8 mouse cellular contexts compared by ENCODE assay signal in genomic region chr1:33720231-33720630, GRCm38 (mm10). TPM values are rescaled to one million over a fixed set of nuclear protein-coding genes. Genes with fewer than 3 reads are reported as not detected.
DNase-seq lines count a peak whose midpoint lies in the region; ATAC-seq lines count a peak whose summit lies in the region.

No protein-coding gene starts in this region.

- peaks cover 19% of the 10 kb centered on the region for H3K27me3 ChIP-seq in erythroblast, embryonic 14.5 days (ENCODE audit: control insufficient read depth)
- H3K27me3 ChIP-seq in intestine, embryonic 15.5 days (replicated peaks) = no peaks in the 10 kb centered on the region
- H3K27me3 ChIP-seq in neural tube, embryonic 15.5 days (replicated peaks) = no peaks in the 10 kb centered on the region

- peaks cover 22% of the 10 kb centered on the region for H3K4me1 ChIP-seq in erythroblast, embryonic 14.5 days (ENCODE audit: control insufficient read depth)
- peaks cover 3% of the 10 kb centered on the region; the same call in 1 of the 2 replicates for H3K4me1 ChIP-seq in intestine, embryonic 15.5 days (replicated peaks)
- peaks cover 16% of the 10 kb centered on the region for H3K4me1 ChIP-seq in neural tube, embryonic 15.5 days

- H3K9me3 ChIP-seq in erythroblast, embryonic 14.5 days (ENCODE audit: control insufficient read depth, low read length) = no peaks in the 10 kb centered on the region
- no peaks in the 10 kb centered on the region for H3K9me3 ChIP-seq in intestine, embryonic 15.5 days
- no peaks in the 10 kb centered on the region for H3K9me3 ChIP-seq in neural tube, embryonic 15.5 days (replicated peaks)

- H3K36me3 ChIP-seq in erythroblast, embryonic 14.5 days (ENCODE audit: control insufficient read depth) = peaks cover 28% of the 10 kb centered on the region
- peaks cover 10% of the 10 kb centered on the region; the same call in 1 of the 2 replicates for H3K36me3 ChIP-seq in intestine, embryonic 15.5 days
- peaks cover 20% of the 10 kb centered on the region for H3K36me3 ChIP-seq in neural tube, embryonic 15.5 days

- ATAC-seq in erythroblast, adult 5-6 weeks (replicated peaks; ENCODE audit: low FRiP score, poor library complexity, severe bottlenecking) = no peak
- ATAC-seq in intestine, embryonic 15.5 days = peak; percentile 76
- peak; percentile 82 for ATAC-seq in neural tube, embryonic 15.5 days (ENCODE audit: low FRiP score)
- no peak for ATAC-seq in monocyte, adult 5-6 weeks (replicated peaks; ENCODE audit: insufficient number of reproducible peaks, low FRiP score, low TSS enrichment, poor library complexity, severe bottlenecking)

- peak overlapping the region; percentile 92 for H3K4me3 ChIP-seq in erythroblast, embryonic 14.5 days (replicated peaks)
- peak overlapping the region; percentile 85 for H3K4me3 ChIP-seq in intestine, embryonic 15.5 days (replicated peaks)
- H3K4me3 ChIP-seq in neural tube, embryonic 15.5 days (replicated peaks) = peak overlapping the region; percentile 91

- H3K9ac ChIP-seq in intestine, embryonic 15.5 days = peak overlapping the region; percentile 82
- peak overlapping the region; percentile 96 for H3K9ac ChIP-seq in neural tube, embryonic 15.5 days (replicated peaks)

- DNase-seq in spleen, adult 12 weeks (ENCODE audit: low spot score) = peak; percentile 12
- DNase-seq in spleen, postnatal 10 days (ENCODE audit: low spot score in 2 of 2) = no peak
- no peak for DNase-seq in right cerebral cortex, postnatal 4 days

- H3K27ac ChIP-seq in intestine, embryonic 15.5 days = peak overlapping the region; percentile 92
- H3K27ac ChIP-seq in neural tube, embryonic 15.5 days (replicated peaks) = peak overlapping the region; percentile 95

- peak overlapping the region; percentile 64 for H3K4me2 ChIP-seq in intestine, embryonic 15.5 days (replicated peaks)
- H3K4me2 ChIP-seq in neural tube, embryonic 15.5 days = peak overlapping the region; percentile 57

- WGBS in intestine, embryonic 15.5 days = under 1% methylated on average over 41 of the region's 41 CpGs
- under 1% methylated on average over 41 of the region's 41 CpGs for WGBS in neural tube, embryonic 15.5 days

RNA-seq across cellular contexts. Expression of gene Rab23, which starts 0.5 kb away (rescaled TPM):
- 0.07 and 0.15 TPM in 2 replicates for polyA plus RNA-seq in erythroblast, embryonic 14.5 days (2012)
- total RNA-seq in erythroblast, adult 5-6 weeks (2015; ENCODE audit: low replicate concordance) = 0.63 and 1.2 TPM in 2 replicates
- total RNA-seq in erythroblast, adult 5-6 weeks (2017; ENCODE audit: low replicate concordance) = 5.5 TPM in 1 of 2 replicates, not detected in the other
- 18.1 and 19.1 TPM in 2 replicates for polyA plus RNA-seq in intestine, embryonic 15.5 days (2015; fragmentation: Nextera tagmentation; extraction: Ambion mirVana)
- polyA plus RNA-seq in neural tube, embryonic 15.5 days (2015; fragmentation: Nextera tagmentation; extraction: Ambion mirVana) = 31.1 and 32.4 TPM in 2 replicates
- 0.57 to 4.4 TPM (median 1.8 TPM) in 3 replicates for total RNA-seq in monocyte, adult 5-6 weeks (2017)

RNA-seq across cellular contexts. Expression of gene Bag2, which starts 37.4 kb away (rescaled TPM):
- 1.8 and 2.7 TPM in 2 replicates for polyA plus RNA-seq in erythroblast, embryonic 14.5 days (2012)
- total RNA-seq in erythroblast, adult 5-6 weeks (2015; ENCODE audit: low replicate concordance) = 10.8 and 17.6 TPM in 2 replicates
- total RNA-seq in erythroblast, adult 5-6 weeks (2017; ENCODE audit: low replicate concordance) = 7.1 and 9.0 TPM in 2 replicates
- 55.8 and 56.3 TPM in 2 replicates for polyA plus RNA-seq in intestine, embryonic 15.5 days (2015; fragmentation: Nextera tagmentation; extraction: Ambion mirVana)
- polyA plus RNA-seq in neural tube, embryonic 15.5 days (2015; fragmentation: Nextera tagmentation; extraction: Ambion mirVana) = 24.2 and 29.9 TPM in 2 replicates
- total RNA-seq in monocyte, adult 5-6 weeks (2017) = 0.64 to 1.7 TPM (median 1.4 TPM) in 3 replicates

RNA-seq across cellular contexts. Expression of gene Prim2, which starts 50.6 kb away (rescaled TPM):
- polyA plus RNA-seq in erythroblast, embryonic 14.5 days (2012) = 0.91 and 1.5 TPM in 2 replicates
- 22.3 and 26.5 TPM in 2 replicates for total RNA-seq in erythroblast, adult 5-6 weeks (2015; ENCODE audit: low replicate concordance)
- 37.0 and 42.5 TPM in 2 replicates for total RNA-seq in erythroblast, adult 5-6 weeks (2017; ENCODE audit: low replicate concordance)
- polyA plus RNA-seq in intestine, embryonic 15.5 days (2015; fragmentation: Nextera tagmentation; extraction: Ambion mirVana) = 29.7 and 30.8 TPM in 2 replicates
- 21.3 and 28.0 TPM in 2 replicates for polyA plus RNA-seq in neural tube, embryonic 15.5 days (2015; fragmentation: Nextera tagmentation; extraction: Ambion mirVana)
- total RNA-seq in monocyte, adult 5-6 weeks (2017) = 17.7 to 27.7 TPM (median 21.9 TPM) in 3 replicates

Comparison
In these comparisons a context has a peak if more than half of its experiments do, and no peak if none do; other contexts are left out.
1. ATAC-seq: peak in intestine, embryonic 15.5 days (single experiment) and neural tube, embryonic 15.5 days (single experiment); none in erythroblast, adult 5-6 weeks (single experiment) and monocyte, adult 5-6 weeks (single experiment).
2. RNA of gene Rab23, which starts 0.5 kb away (polyA plus RNA-seq): 31.1 to 32.4 TPM in neural tube, embryonic 15.5 days and 18.1 to 19.1 TPM in intestine, embryonic 15.5 days; 0.07 to 0.15 TPM in erythroblast, embryonic 14.5 days; every median in the first group is over 10 times any median in the second.
3. Peak in every context shown above with its lines, with median percentiles within 50 percentile points of each other: H3K4me3 ChIP-seq.